In genomic region chr8:66323045-66323807, GRCm38 (mm10) we compare ENCODE assay signal across 9 mouse cellular contexts.
DNase-seq lines count a peak whose midpoint lies in the region; ATAC-seq and TF ChIP-seq lines count a peak whose summit lies in the region.
"Had no signal": no experiment of that assay in that cellular context is flagged by ENCODE, and none has a peak within 500 bp of the region (broad histone marks: within the 10 kb centered on the region; RNA-seq: fewer than 3 reads in every experiment).

No protein-coding gene starts in this region.

- 58% methylated on average over 4 of the region's 4 CpGs for WGBS in kidney, adult 2 months
- WGBS in kidney, embryonic 14.5 days = 67% methylated on average over 4 of the region's 4 CpGs
- WGBS in forebrain, embryonic 14.5 days = 64% methylated on average over 4 of the region's 4 CpGs

- no peak for ATAC-seq in kidney, embryonic 14.5 days (ENCODE audit: low FRiP score, low TSS enrichment)
- ATAC-seq in neutrophil, adult 5-6 weeks (ENCODE audit: extremely low read depth, insufficient number of reproducible peaks, low FRiP score, poor library complexity, severe bottlenecking) = peak; percentile 99
- no peak for ATAC-seq in forebrain, embryonic 14.5 days
- ATAC-seq in erythroid progenitor cell, adult 5-6 weeks (replicated peaks; ENCODE audit: low FRiP score, poor library complexity, severe bottlenecking) = no peak

- no peaks in the 10 kb centered on the region for H3K9me3 ChIP-seq in kidney, embryonic 14.5 days (ENCODE audit: control insufficient read depth, low read length)
- no peaks in the 10 kb centered on the region for H3K9me3 ChIP-seq in forebrain, embryonic 14.5 days (replicated peaks; ENCODE audit: control insufficient read depth, low read length)
- H3K9me3 ChIP-seq: megakaryocyte, embryonic 14.5 days had no signal

- no peaks in the 10 kb centered on the region for H3K36me3 ChIP-seq in kidney, adult 2 months (ENCODE audit: control insufficient read depth, insufficient read depth, low read length)
- no peaks in the 10 kb centered on the region for H3K36me3 ChIP-seq in kidney, embryonic 14.5 days (ENCODE audit: control insufficient read depth, insufficient read depth, low read length)
- H3K36me3 ChIP-seq in forebrain, embryonic 14.5 days (ENCODE audit: control insufficient read depth, insufficient read depth, low read length) = no peaks in the 10 kb centered on the region

- TF ChIP-seq POLR2A in kidney, adult 2 months (IDR thresholded peaks at IDR 0.05; ENCODE audit: low read depth, low read length) = no peak

- TF ChIP-seq CTCF in kidney, adult 2 months (conservative IDR thresholded peaks at IDR 0.05; ENCODE audit: insufficient read depth, insufficient read length, low read depth, low read length) = peak; percentile 83

- peak; percentile 71 for DNase-seq in kidney, adult 2 months
- DNase-seq in MEL-GATA-1-ER (ENCODE audit: extremely low read depth, low read depth) = peak; percentile 33
- peak; percentile 6 to 7 for DNase-seq in cerebellum, postnatal 25 days
- DNase-seq in layer of hippocampus, adult 9-11 months = peak; percentile 34
- no peak for DNase-seq in forebrain, embryonic 14.5 days (ENCODE audit: low spot score)

- H3K27ac ChIP-seq in kidney, adult 2 months (ENCODE audit: insufficient read depth, low read depth, low read length) = no peak overlapping the region
- no peak overlapping the region for H3K27ac ChIP-seq in kidney, embryonic 14.5 days (ENCODE audit: low read depth, low read length)
- H3K27ac ChIP-seq in forebrain, embryonic 14.5 days (ENCODE audit: low read depth, low read length) = no peak overlapping the region

- no peak overlapping the region for H3K4me3 ChIP-seq in kidney, adult 2 months (ENCODE audit: insufficient read depth, low read depth, low read length)
- H3K4me3 ChIP-seq in kidney, embryonic 14.5 days (ENCODE audit: low read length) = no peak overlapping the region
- no peak overlapping the region for H3K4me3 ChIP-seq in forebrain, embryonic 14.5 days (ENCODE audit: low read depth, low read length)
- H3K4me3 ChIP-seq: megakaryocyte, embryonic 14.5 days had no signal

- H3K27me3 ChIP-seq in kidney, adult 2 months (replicated peaks; ENCODE audit: control insufficient read depth, insufficient read depth, low read length) = no peaks in the 10 kb centered on the region
- no peaks in the 10 kb centered on the region for H3K27me3 ChIP-seq in kidney, embryonic 14.5 days (ENCODE audit: control insufficient read depth, insufficient read depth, low read length)
- H3K27me3 ChIP-seq in forebrain, embryonic 14.5 days (replicated peaks; ENCODE audit: control insufficient read depth, insufficient read depth, low read length) = no peaks in the 10 kb centered on the region
- H3K27me3 ChIP-seq: megakaryocyte, embryonic 14.5 days had no signal

- no peak overlapping the region for H3K4me2 ChIP-seq in kidney, embryonic 14.5 days (replicated peaks; ENCODE audit: low read depth, low read length)
- no peak overlapping the region for H3K4me2 ChIP-seq in forebrain, embryonic 14.5 days (ENCODE audit: low read length)

- no peaks in the 10 kb centered on the region for H3K4me1 ChIP-seq in kidney, adult 2 months (ENCODE audit: control insufficient read depth, insufficient read depth, low read length)
- H3K4me1 ChIP-seq in kidney, embryonic 14.5 days (ENCODE audit: control insufficient read depth, insufficient read depth, low read length) = no peaks in the 10 kb centered on the region
- no peaks in the 10 kb centered on the region for H3K4me1 ChIP-seq in forebrain, embryonic 14.5 days (ENCODE audit: control insufficient read depth, insufficient read depth, low read length)

- H3K9ac ChIP-seq in kidney, embryonic 14.5 days (ENCODE audit: low read depth, low read length) = no peak overlapping the region
- H3K9ac ChIP-seq in forebrain, embryonic 14.5 days (ENCODE audit: low read length) = no peak overlapping the region
